Comparison of ENCODE assay signal across 28 mouse cellular contexts in genomic region chr5:33900101-33900500, GRCm38 (mm10). TPM values are rescaled to one million over a fixed set of nuclear protein-coding genes. Genes with fewer than 3 reads are reported as not detected.
DNase-seq lines count a peak whose midpoint lies in the region; ATAC-seq lines count a peak whose summit lies in the region.
"Had no signal": no experiment of that assay in that cellular context is flagged by ENCODE, and none has a peak within 500 bp of the region (broad histone marks: within the 10 kb centered on the region; RNA-seq: fewer than 3 reads in every experiment).

No protein-coding gene starts in this region.

- 89% methylated on average over 3 of the region's 3 CpGs for WGBS in heart, embryonic 12.5 days
- WGBS in midbrain, embryonic 11.5 days = 93% methylated on average over 3 of the region's 3 CpGs
- 92% methylated on average over 3 of the region's 3 CpGs for WGBS in midbrain, embryonic 16.5 days
- 90% methylated on average over 3 of the region's 3 CpGs for WGBS in limb, embryonic 10.5 days

- H3K27me3 ChIP-seq in heart, embryonic 12.5 days (replicated peaks) = no peaks in the 10 kb centered on the region
- no peaks in the 10 kb centered on the region for H3K27me3 ChIP-seq in midbrain, embryonic 11.5 days (ENCODE audit: control insufficient read depth, insufficient read depth, low read length)
- no peaks in the 10 kb centered on the region for H3K27me3 ChIP-seq in midbrain, embryonic 16.5 days (ENCODE audit: control insufficient read depth, insufficient read depth, low read depth, low read length)
- H3K27me3 ChIP-seq in limb, embryonic 10.5 days (ENCODE audit: low read depth, poor library complexity, severe bottlenecking) = no peaks in the 10 kb centered on the region
- H3K27me3 ChIP-seq: CH12.LX; embryonic facial prominence, embryonic 13.5 days; forebrain, embryonic 13.5 days; hindbrain, embryonic 13.5 days had no signal

- H3K4me1 ChIP-seq in heart, embryonic 12.5 days (replicated peaks) = no peaks in the 10 kb centered on the region
- H3K4me1 ChIP-seq in midbrain, embryonic 11.5 days (ENCODE audit: control insufficient read depth, insufficient read depth, low read length) = no peaks in the 10 kb centered on the region
- H3K4me1 ChIP-seq in midbrain, embryonic 16.5 days (ENCODE audit: control insufficient read depth, insufficient read depth, low read length) = no peaks in the 10 kb centered on the region
- H3K4me1 ChIP-seq in limb, embryonic 10.5 days = no peaks in the 10 kb centered on the region
- H3K4me1 ChIP-seq: embryonic facial prominence, embryonic 10.5 days; embryonic facial prominence, embryonic 13.5 days; forebrain, embryonic 13.5 days; hindbrain, embryonic 13.5 days had no signal

- H3K36me3 ChIP-seq in heart, embryonic 12.5 days = peaks cover 82% of the 10 kb centered on the region
- peaks cover 40% of the 10 kb centered on the region for H3K36me3 ChIP-seq in midbrain, embryonic 11.5 days (ENCODE audit: control insufficient read depth, insufficient read depth, low read length)
- H3K36me3 ChIP-seq in midbrain, embryonic 16.5 days (ENCODE audit: control insufficient read depth, insufficient read depth, low read length) = peaks cover 49% of the 10 kb centered on the region
- H3K36me3 ChIP-seq in limb, embryonic 10.5 days = peaks cover 87% of the 10 kb centered on the region

- H3K4me3 ChIP-seq in heart, embryonic 12.5 days = no peak overlapping the region
- no peak overlapping the region for H3K4me3 ChIP-seq in midbrain, embryonic 11.5 days (ENCODE audit: low read depth, low read length)
- no peak overlapping the region for H3K4me3 ChIP-seq in midbrain, embryonic 16.5 days (ENCODE audit: low read depth, low read length)
- no peak overlapping the region for H3K4me3 ChIP-seq in limb, embryonic 10.5 days
- H3K4me3 ChIP-seq: embryonic facial prominence, embryonic 10.5 days; embryonic facial prominence, embryonic 13.5 days; erythroblast, embryonic 14.5 days; forebrain, embryonic 13.5 days; gastrocnemius, adult 2 months; hindbrain, embryonic 13.5 days had no signal

- H3K9me3 ChIP-seq in heart, embryonic 12.5 days (replicated peaks) = no peaks in the 10 kb centered on the region
- H3K9me3 ChIP-seq in midbrain, embryonic 11.5 days (ENCODE audit: control insufficient read depth, low read length) = no peaks in the 10 kb centered on the region
- no peaks in the 10 kb centered on the region for H3K9me3 ChIP-seq in midbrain, embryonic 16.5 days (replicated peaks; ENCODE audit: control insufficient read depth, low read length, poor library complexity, severe bottlenecking)
- no peaks in the 10 kb centered on the region for H3K9me3 ChIP-seq in limb, embryonic 10.5 days (replicated peaks)
- H3K9me3 ChIP-seq: embryonic facial prominence, embryonic 10.5 days; embryonic facial prominence, embryonic 13.5 days; forebrain, embryonic 13.5 days; G1E; hindbrain, embryonic 13.5 days had no signal

- ATAC-seq in heart, embryonic 12.5 days (ENCODE audit: insufficient number of reproducible peaks, low FRiP score) = no peak
- no peak for ATAC-seq in midbrain, embryonic 11.5 days (ENCODE audit: low FRiP score)
- no peak for ATAC-seq in midbrain, embryonic 16.5 days
- ATAC-seq: forebrain, embryonic 13.5 days; forebrain, postnatal 0 days; inflammation-experienced regulatory T-cells, adult 6 months; intestine, embryonic 16.5 days had no signal

- H3K4me2 ChIP-seq in heart, embryonic 12.5 days = no peak overlapping the region
- no peak overlapping the region for H3K4me2 ChIP-seq in midbrain, embryonic 11.5 days
- H3K4me2 ChIP-seq in midbrain, embryonic 16.5 days (ENCODE audit: low read length) = no peak overlapping the region
- H3K4me2 ChIP-seq: embryonic facial prominence, embryonic 13.5 days; forebrain, embryonic 13.5 days; hindbrain, embryonic 13.5 days had no signal

- H3K27ac ChIP-seq in heart, embryonic 12.5 days (ENCODE audit: poor library complexity, severe bottlenecking) = no peak overlapping the region
- no peak overlapping the region for H3K27ac ChIP-seq in midbrain, embryonic 11.5 days (ENCODE audit: low read depth, low read length)
- H3K27ac ChIP-seq in midbrain, embryonic 16.5 days (ENCODE audit: low read length) = no peak overlapping the region
- H3K27ac ChIP-seq in limb, embryonic 10.5 days = no peak overlapping the region
- H3K27ac ChIP-seq: embryonic facial prominence, embryonic 10.5 days; embryonic facial prominence, embryonic 13.5 days; forebrain, embryonic 13.5 days; gastrocnemius, adult 2 months; hindbrain, embryonic 13.5 days; hindbrain, postnatal 0 days had no signal

- no peak overlapping the region for H3K9ac ChIP-seq in heart, embryonic 12.5 days
- no peak overlapping the region for H3K9ac ChIP-seq in midbrain, embryonic 11.5 days (ENCODE audit: low read length)
- no peak overlapping the region for H3K9ac ChIP-seq in midbrain, embryonic 16.5 days (ENCODE audit: low read depth, low read length)
- H3K9ac ChIP-seq: embryonic facial prominence, embryonic 13.5 days; forebrain, embryonic 13.5 days; forebrain, postnatal 0 days; hindbrain, embryonic 13.5 days had no signal

- DNase-seq in heart, adult 11 months = peak; percentile 87
- DNase-seq in midbrain, embryonic 11.5 days (ENCODE audit: low spot score, missing footprints) = peak; percentile 79
- peak; percentile 23 for DNase-seq in limb, embryonic 10.5 days (ENCODE audit: low spot score)
- DNase-seq in gastrocnemius, adult 8-10 months (ENCODE audit: low spot score in 2 of 2) = no peak
- DNase-seq: adrenal gland, adult 8-10 months; adrenal gland, postnatal 25 days; B cell, adult 2 months; cerebellum, adult 11-12 months; cerebellum, adult 8-10 months; cerebellum, postnatal 10 days; cerebellum, postnatal 36 days; embryo, embryonic 11 days; forebrain, postnatal 0 days; gastrocnemius, adult 2 months; gastrocnemius, postnatal 25 days; kidney, adult 18-20 months had no signal

RNA-seq across cellular contexts. Expression of gene Nelfa, which starts 36.1 kb away (rescaled TPM):
- polyA plus RNA-seq in heart, embryonic 12.5 days (2016; fragmentation: Nextera tagmentation; extraction: Ambion mirVana) = 36.5 and 39.8 TPM in 2 replicates
- polyA plus RNA-seq in midbrain, embryonic 11.5 days (2014; fragmentation: Nextera tagmentation; extraction: Ambion mirVana) = 57.3 and 63.9 TPM in 2 replicates
- 38.9 and 40.4 TPM in 2 replicates for polyA plus RNA-seq in midbrain, embryonic 16.5 days (2015; fragmentation: Nextera tagmentation; extraction: Ambion mirVana)
- 90.5 and 93.8 TPM in 2 replicates for polyA plus RNA-seq in limb, embryonic 10.5 days (2016; fragmentation: Nextera tagmentation; extraction: Ambion mirVana)
- total RNA-seq in gastrocnemius, adult 8-10 months (2022) = 1 to 10 TPM; 5.7 to 7.0 (median 6.4) TPM

Comparison
In these comparisons a context has a peak if more than half of its experiments do, and no peak if none do; other contexts are left out.
1. DNase-seq: peak in heart, adult 11 months (single experiment), midbrain, embryonic 11.5 days (single experiment) and limb, embryonic 10.5 days (single experiment); none in gastrocnemius, adult 8-10 months (0 of 2).